ENCODE assay signal across 26 mouse cellular contexts in genomic region chr19:36428116-36428515, GRCm38 (mm10).
"Had no signal": no experiment of that assay in that cellular context is flagged by ENCODE, and none has a peak within 500 bp of the region (broad histone marks: within the 10 kb centered on the region; RNA-seq: fewer than 3 reads in every experiment).

No protein-coding gene starts in this region.

- H3K4me3 ChIP-seq: heart, embryonic 10.5 days; heart, embryonic 13.5 days; heart, embryonic 15.5 days; hindbrain, embryonic 13.5 days; hindbrain, embryonic 15.5 days; kidney, embryonic 15.5 days; layer of hippocampus, adult 2 months; limb, embryonic 13.5 days; limb, embryonic 15.5 days had no signal

- ATAC-seq: forebrain, postnatal 0 days; hindbrain, postnatal 0 days; intestine, embryonic 16.5 days had no signal

- H3K9ac ChIP-seq: forebrain, postnatal 0 days; heart, embryonic 13.5 days; heart, embryonic 15.5 days; hindbrain, embryonic 13.5 days; hindbrain, embryonic 15.5 days; kidney, embryonic 15.5 days; limb, embryonic 13.5 days; limb, embryonic 15.5 days had no signal

- H3K27me3 ChIP-seq: heart, embryonic 13.5 days; heart, embryonic 15.5 days; hindbrain, embryonic 13.5 days; hindbrain, embryonic 15.5 days; kidney, embryonic 15.5 days; limb, embryonic 13.5 days; limb, embryonic 15.5 days had no signal

- H3K9me3 ChIP-seq: heart, embryonic 10.5 days; heart, embryonic 13.5 days; heart, embryonic 15.5 days; hindbrain, embryonic 13.5 days; hindbrain, embryonic 15.5 days; kidney, embryonic 15.5 days; limb, embryonic 13.5 days; limb, embryonic 15.5 days had no signal

- H3K27ac ChIP-seq: heart, embryonic 10.5 days; heart, embryonic 13.5 days; heart, embryonic 15.5 days; hindbrain, embryonic 13.5 days; hindbrain, embryonic 15.5 days; hindbrain, postnatal 0 days; kidney, embryonic 15.5 days; kidney, postnatal 0 days; layer of hippocampus, adult 2 months; limb, embryonic 13.5 days; limb, embryonic 15.5 days had no signal

- H3K36me3 ChIP-seq: heart, embryonic 10.5 days; heart, embryonic 13.5 days; heart, embryonic 15.5 days; hindbrain, embryonic 13.5 days; hindbrain, embryonic 15.5 days; kidney, embryonic 15.5 days; limb, embryonic 13.5 days; limb, embryonic 15.5 days had no signal

- H3K4me1 ChIP-seq: hindbrain, embryonic 13.5 days; hindbrain, embryonic 15.5 days; kidney, embryonic 15.5 days; limb, embryonic 13.5 days; limb, embryonic 15.5 days had no signal

- H3K4me2 ChIP-seq: heart, embryonic 13.5 days; heart, embryonic 15.5 days; hindbrain, embryonic 13.5 days; hindbrain, embryonic 15.5 days; kidney, embryonic 15.5 days; limb, embryonic 13.5 days; limb, embryonic 15.5 days had no signal

- DNase-seq: forebrain, postnatal 0 days; gastrocnemius, postnatal 14 days; gastrocnemius, postnatal 36 days; heart, adult 11 months; heart, postnatal 14 days; heart, postnatal 36 days; kidney, adult 11 months; kidney, adult 2 months; kidney, adult 9 months; kidney, postnatal 25 days; kidney, postnatal 4 days; layer of hippocampus, adult 9-11 months; layer of hippocampus, postnatal 36 days; left cerebral cortex, postnatal 4 days had no signal
